Mouse (Mus musculus) forebrain, embryonic 16.5 days (tissue): ENCODE measurements around the gene Hinfp. TPM values are rescaled to one million over a fixed set of nuclear protein-coding genes. Genes with fewer than 3 reads are reported as not detected.

Experiments used
- ATAC-seq: fragments of 200-750 bp; cut with Nextera tagmentation; 2 replicates; pipeline ENCODE4 v1.8.0; 2017; ENCODE audit warnings: mild to moderate bottlenecking, moderate library complexity
- H3K27ac ChIP-seq: fragments of 300-500 bp; sonication (generic); 2 replicates; pipeline ENCODE4 v1.5.1; 2014; ENCODE audit warnings: low read length, control low read depth
- H3K27me3 ChIP-seq: fragments of 300-500 bp; sonication (generic); replicated peaks from 2 replicates; pipeline ENCODE4 v1.6.1; 2014; ENCODE audit warnings: low read length; ENCODE audit not compliant: control insufficient read depth, insufficient read depth
- H3K36me3 ChIP-seq: fragments of 300-500 bp; sonication (generic); 2 replicates; pipeline ENCODE4 v1.6.1; 2014; ENCODE audit not compliant: control insufficient read depth, insufficient read depth
- H3K4me1 ChIP-seq: fragments of 300-500 bp; sonication (generic); replicated peaks from 2 replicates; pipeline ENCODE4 v1.6.1; 2014; ENCODE audit warnings: low read length; ENCODE audit not compliant: control insufficient read depth, insufficient read depth
- H3K4me2 ChIP-seq: fragments of 300-500 bp; sonication (generic); 2 replicates; pipeline ENCODE4 v1.6.1; 2014; ENCODE audit warnings: mild to moderate bottlenecking, low read length, control low read depth
- H3K4me3 ChIP-seq: fragments of 300-500 bp; sonication (generic); replicated peaks from 2 replicates; pipeline ENCODE4 v1.5.1; 2014; ENCODE audit warnings: mild to moderate bottlenecking, low read length, control low read depth
- H3K9ac ChIP-seq: fragments of 300-500 bp; sonication (generic); replicated peaks from 2 replicates; pipeline ENCODE4 v1.6.1; 2014; ENCODE audit warnings: low read depth, low read length, control low read depth
- H3K9me3 ChIP-seq: fragments of 300-500 bp; sonication (generic); 2 replicates; pipeline ENCODE4 v1.6.1; 2016; ENCODE audit warnings: low read length; ENCODE audit not compliant: control insufficient read depth
- WGBS: fragments of 180-500 bp; shearing (Covaris S2); extraction: QIAGEN DNeasy Blood & Tissue Kit; methylation state at CpG from one replicate; pipeline ENCODE4 v1.1.7; 2014; 5-methylcytosine and 5-hydroxymethylcytosine counted together
- microRNA-seq: library from miRNA; unstranded; fragments of <30 nt; microRNA quantifications from one replicate; pipeline ENCODE4, GENCODE M21; 2017
- polyA plus RNA-seq: library from polyadenylated mRNA; unstranded; fragments of >200 nt; fragmentation: Nextera tagmentation; extraction: Ambion mirVana; gene quantifications from 2 replicates; pipeline ENCODE4 v1.2.1, GENCODE M21; 2015

Gene Hinfp
- polyA plus RNA-seq, 1 experiment from 2014 or later, result 35.6 TPM

DNA sequence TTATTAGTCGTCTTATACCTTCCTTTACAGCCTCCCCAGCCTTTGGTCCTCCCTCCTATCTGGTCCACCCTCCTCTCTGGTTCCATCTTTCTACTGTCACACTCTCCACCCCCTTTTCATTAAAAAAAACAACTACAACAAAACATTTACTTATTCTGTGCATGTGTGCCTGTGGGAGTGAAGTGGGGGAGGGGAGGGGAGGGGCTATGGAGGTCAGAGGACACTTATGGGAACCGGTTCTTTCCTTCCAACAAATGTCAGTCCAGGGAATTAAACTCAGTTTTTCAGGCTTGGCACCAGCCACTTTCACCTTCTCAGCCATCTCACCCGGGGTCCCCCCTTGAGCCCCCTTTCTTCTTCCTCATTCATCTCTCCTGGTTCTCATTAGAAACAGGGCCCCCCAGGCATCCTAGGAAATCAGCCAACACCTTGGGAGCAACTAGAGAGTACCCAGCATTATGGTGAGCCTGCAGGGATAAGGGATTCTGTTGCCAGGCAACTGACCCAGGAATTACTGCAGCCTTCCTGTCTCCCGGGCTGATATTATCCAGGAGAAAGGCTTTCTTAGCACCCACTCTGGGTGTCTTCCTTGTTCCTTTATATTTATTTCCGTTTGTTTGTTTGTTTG, 50.8 kb downstream of the Hinfp start:
- Histone ChIP-seq H3K9ac (no peak overlapping the region), H3K4me2 (no peak overlapping the region), H3K4me1 (peaks cover 32% of the 10 kb centered on the region), H3K27ac (peak overlapping the region; percentile 75), H3K9me3 (no peaks in the 10 kb centered on the region), H3K27me3 (no peaks in the 10 kb centered on the region), H3K36me3 (no peaks in the 10 kb centered on the region), H3K4me3 (no peak overlapping the region)
- ATAC-seq, result peak; percentile 84
- 1% methylated on average over 5 of the region's 5 CpGs for WGBS

DNA sequence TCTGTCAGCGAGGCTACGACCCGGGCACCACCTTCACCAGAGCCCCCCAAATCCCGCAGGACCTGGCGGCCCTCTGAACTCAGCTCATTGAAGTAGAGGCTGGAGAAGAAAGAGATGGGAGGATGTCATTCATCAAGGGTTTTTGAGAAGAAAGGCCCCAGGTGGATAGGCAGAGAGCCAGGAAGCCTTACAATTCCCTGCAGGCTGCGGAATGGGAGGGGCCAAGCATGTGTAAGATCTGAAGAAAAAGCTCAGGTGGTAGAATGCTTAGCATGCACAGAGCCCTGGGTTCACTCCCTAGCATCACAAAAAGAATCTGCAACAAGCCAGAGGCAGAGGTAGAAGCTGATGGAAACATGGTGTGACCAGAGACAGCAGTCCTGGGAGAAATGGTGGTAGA, 52.0 kb downstream of the Hinfp start:
- peak overlapping the region; percentile 33; the same call in 1 of the 2 replicates for H3K27ac ChIP-seq
- peaks cover 33% of the 10 kb centered on the region for H3K4me1 ChIP-seq
- WGBS, result 56% methylated on average over 6 of the region's 6 CpGs

DNA sequence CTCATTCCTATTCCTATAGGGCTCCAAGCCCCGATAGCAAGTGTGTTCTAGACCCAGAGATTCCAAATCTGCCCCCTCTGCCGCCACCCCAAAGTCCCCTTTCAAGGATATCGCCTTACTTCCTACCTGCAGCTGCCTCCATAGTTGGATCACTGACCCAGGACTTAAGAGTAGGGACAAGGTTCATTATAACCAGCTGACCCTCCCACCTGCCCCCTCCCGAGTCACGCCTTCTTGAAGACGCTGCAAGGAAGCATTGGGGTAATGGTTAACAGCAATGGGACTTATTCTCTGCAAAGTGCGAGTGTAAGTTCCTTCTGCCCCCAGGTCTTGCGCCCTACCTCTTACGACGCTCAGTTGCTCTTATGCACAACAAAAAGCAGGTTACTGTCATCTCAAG, 54.2 kb downstream of the Hinfp start, which contains the start of gene Pdzd3:
TSS of gene Pdzd3 (minus strand) at position 158 of the 400 bp plus-strand sequence.
- Histone ChIP-seq H3K27ac (no peak within 1 kb of the TSS), H3K9ac (no peak within 1 kb of the TSS)

More for the DNA sequence above, 52.0 kb downstream of the Hinfp start:
- Histone ChIP-seq H3K4me3 (no peak overlapping the region), H3K36me3 (no peaks in the 10 kb centered on the region), H3K27me3 (no peaks in the 10 kb centered on the region), H3K4me2 (no peak overlapping the region), H3K9ac (no peak overlapping the region), H3K9me3 (no peaks in the 10 kb centered on the region)
- no peak for ATAC-seq

DNA sequence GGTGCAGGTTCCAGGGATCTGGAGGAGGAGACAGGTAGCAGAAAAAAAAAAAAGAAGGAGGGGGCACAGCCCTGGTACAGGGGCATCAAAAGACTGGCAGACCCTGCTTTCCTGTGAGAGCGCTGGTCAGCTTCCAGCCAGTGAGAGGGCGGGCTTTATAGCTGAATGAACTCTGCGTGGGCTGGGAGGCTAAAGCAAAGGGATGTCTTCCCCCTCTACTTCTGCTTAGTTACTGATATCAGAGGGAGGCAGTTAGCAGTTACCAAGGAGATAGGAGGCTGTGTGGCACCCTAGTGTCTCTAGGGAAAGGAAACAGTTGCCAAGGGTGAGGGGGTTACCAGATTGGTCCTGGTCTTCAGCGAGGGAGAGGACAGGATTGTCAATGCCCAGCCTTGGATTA, 55.0 kb downstream of the Hinfp start:
- no peaks in the 10 kb centered on the region for H3K9me3 ChIP-seq
- no peak overlapping the region for H3K9ac ChIP-seq
- H3K27me3 ChIP-seq, result no peaks in the 10 kb centered on the region
- no peak overlapping the region for H3K27ac ChIP-seq
- no peak overlapping the region for H3K4me3 ChIP-seq
- peaks cover 31% of the 10 kb centered on the region for H3K4me1 ChIP-seq
- no peak overlapping the region for H3K4me2 ChIP-seq
- WGBS, result 36% methylated on average over 4 of the region's 4 CpGs
- no peaks in the 10 kb centered on the region for H3K36me3 ChIP-seq
- peak; percentile 23; the same call in 1 of the 2 replicates for ATAC-seq

More for the DNA sequence above, 54.2 kb downstream of the Hinfp start, which contains the start of gene Pdzd3:
- H3K4me1 ChIP-seq, result peaks cover 33% of the 10 kb centered on the region
- no peaks in the 10 kb centered on the region for H3K36me3 ChIP-seq
- WGBS, result 90% methylated on average over 10 of the region's 10 CpGs
- H3K4me3 ChIP-seq, result no peak within 1 kb of the TSS
- ATAC-seq, result no peak
- H3K27me3 ChIP-seq, result no peaks in the 10 kb centered on the region
- no peaks in the 10 kb centered on the region for H3K9me3 ChIP-seq
- H3K4me2 ChIP-seq, result no peak within 1 kb of the TSS

DNA sequence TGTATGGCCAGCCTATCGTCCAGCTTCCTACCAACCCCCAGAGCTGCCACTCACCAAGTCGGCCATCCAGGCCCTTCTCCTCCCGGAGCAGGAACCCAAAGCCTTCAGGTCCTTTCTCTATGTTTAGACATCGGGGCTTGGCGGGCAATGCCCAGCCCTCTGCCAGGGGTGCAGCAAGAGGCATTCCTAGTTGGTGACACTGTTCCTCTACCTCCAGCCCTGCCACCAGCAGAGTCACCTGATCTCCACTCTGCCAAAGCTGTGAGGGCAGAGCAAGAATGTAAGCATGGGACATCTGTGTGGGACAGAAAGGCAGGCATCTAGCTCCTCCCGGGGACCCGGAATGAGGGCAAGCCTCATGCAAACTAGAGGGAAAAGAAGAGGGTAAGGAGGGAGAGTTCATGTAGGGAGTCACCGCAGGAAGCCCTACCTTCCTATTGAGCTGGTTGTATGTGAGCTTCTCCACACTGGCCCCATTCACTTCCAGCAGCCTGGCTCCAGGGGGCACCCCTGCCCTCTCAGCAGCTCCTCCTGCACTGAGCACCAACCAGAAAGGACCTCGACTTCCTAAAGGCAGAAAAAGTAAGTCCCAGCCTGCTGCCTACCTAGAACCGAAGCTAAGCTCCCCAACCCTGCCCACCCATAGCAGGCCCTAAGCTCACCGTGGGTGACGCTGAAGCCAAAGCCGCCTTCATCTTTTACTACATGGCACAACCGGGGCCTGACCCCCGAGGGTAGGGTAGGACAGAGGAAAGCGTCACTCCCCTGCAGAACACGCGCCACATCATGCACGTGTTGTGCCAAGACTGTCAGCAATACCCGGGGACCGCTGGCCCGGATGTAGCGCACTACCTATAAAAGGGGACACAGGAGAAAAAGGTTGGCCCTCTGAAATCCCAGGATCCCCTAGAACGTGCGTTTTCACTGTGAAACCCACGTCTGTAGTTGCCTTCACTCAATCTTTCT, 56.0 kb downstream of the Hinfp start:
- H3K9me3 ChIP-seq, result no peaks in the 10 kb centered on the region
- peak; percentile 76 for ATAC-seq
- H3K9ac ChIP-seq, result no peak overlapping the region
- H3K4me2 ChIP-seq, result no peak overlapping the region
- no peaks in the 10 kb centered on the region for H3K36me3 ChIP-seq
- H3K4me1 ChIP-seq, result peaks cover 21% of the 10 kb centered on the region
- no peak overlapping the region for H3K4me3 ChIP-seq
- no peaks in the 10 kb centered on the region for H3K27me3 ChIP-seq
- H3K27ac ChIP-seq, result no peak overlapping the region
- whole genome bisulfite sequencing, result 37% methylated on average over 26 of the region's 26 CpGs

DNA sequence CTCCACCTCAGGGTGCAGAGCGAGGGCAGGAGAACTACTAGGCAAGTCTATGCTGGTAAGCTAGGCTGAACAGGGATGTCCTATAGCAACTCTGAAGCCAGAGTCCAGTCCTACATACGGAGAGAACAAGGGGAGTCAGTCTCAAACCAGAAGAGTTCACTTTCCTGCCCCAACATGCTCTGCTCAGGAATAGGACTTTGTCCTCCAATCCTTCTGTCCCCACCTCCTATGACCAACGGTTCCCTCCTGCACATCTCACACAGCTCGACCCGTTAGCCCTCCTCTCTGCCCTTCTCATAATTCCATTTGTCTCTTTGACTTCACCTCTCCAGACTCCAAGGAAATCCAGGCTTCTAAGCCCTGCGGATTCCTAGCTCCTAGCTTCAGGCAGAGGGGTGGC, 57.6 kb downstream of the Hinfp start:
- H3K9me3 ChIP-seq, result no peaks in the 10 kb centered on the region
- no peak overlapping the region for H3K9ac ChIP-seq
- no peaks in the 10 kb centered on the region for H3K27me3 ChIP-seq
- no peak overlapping the region for H3K4me2 ChIP-seq
- no peak overlapping the region for H3K27ac ChIP-seq
- ATAC-seq, result no peak
- peaks cover 7% of the 10 kb centered on the region; the same call in 1 of the 2 replicates for H3K4me1 ChIP-seq
- no peak overlapping the region for H3K4me3 ChIP-seq
- WGBS, result 81% methylated on average over 6 of the region's 6 CpGs
- H3K36me3 ChIP-seq, result no peaks in the 10 kb centered on the region

DNA sequence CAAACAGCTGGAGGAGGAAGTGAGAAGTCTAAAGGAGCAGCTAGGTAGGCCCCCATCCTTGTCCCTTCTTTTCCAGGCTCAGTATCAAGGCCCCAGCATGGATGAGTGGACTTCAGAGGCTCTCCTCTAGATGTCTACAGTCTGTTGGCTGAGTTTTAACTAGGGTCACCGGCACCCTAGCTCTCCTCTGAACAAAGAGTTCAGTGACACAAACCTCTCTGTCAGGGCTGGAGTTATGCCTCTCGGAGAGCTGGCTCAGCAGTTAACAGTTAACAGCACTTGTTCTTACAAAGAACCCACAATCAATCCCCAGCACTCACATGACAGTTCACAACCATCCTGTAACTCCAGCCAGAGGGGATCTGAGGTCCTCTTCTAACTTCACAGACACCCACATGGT, 61.9 kb downstream of the Hinfp start:
- ATAC-seq, result no peak
- Histone ChIP-seq H3K36me3 (no peaks in the 10 kb centered on the region), H3K4me1 (0 out of 2 replicates have a peak, but pooled peaks cover 2% of the 10 kb centered on the region), H3K9ac (no peak overlapping the region), H3K27me3 (no peaks in the 10 kb centered on the region), H3K9me3 (no peaks in the 10 kb centered on the region), H3K27ac (no peak overlapping the region), H3K4me3 (no peak overlapping the region), H3K4me2 (no peak overlapping the region)
- 42% methylated on average over 2 of the region's 2 CpGs for WGBS

Small RNAs within 50 kb of the gene (microRNA-seq; reads per million reads assigned to microRNA genes)
- not detected for gene Gm44335

Other genes with a start within 250 kb of the Hinfp start
- 13.6 and 13.7 TPM in 2 replicates for gene Usp2, start 238.7 kb downstream of the Hinfp start, polyA plus RNA-seq
- 0.12 TPM in 1 of 2 replicates, not detected in the other for gene Mfrp, start 203.9 kb downstream of the Hinfp start, polyA plus RNA-seq
- 2.3 and 2.7 TPM in 2 replicates for gene C1qtnf5, start 198.4 kb downstream of the Hinfp start, polyA plus RNA-seq
- 0.15 and 0.16 TPM in 2 replicates for gene Gm49380, start 192.2 kb downstream of the Hinfp start, polyA plus RNA-seq
- gene Rnf26, start 192.2 kb downstream of the Hinfp start, polyA plus RNA-seq, result 33.4 and 43.2 TPM in 2 replicates
- 12.9 and 15.0 TPM in 2 replicates for gene Mcam, start 171.2 kb downstream of the Hinfp start, polyA plus RNA-seq
- gene Cbl, start 71.6 kb downstream of the Hinfp start, polyA plus RNA-seq, result 26.3 and 27.1 TPM in 2 replicates
- 0.48 TPM in 1 of 2 replicates, not detected in the other for gene Ccdc153, start 65.0 kb downstream of the Hinfp start, polyA plus RNA-seq
- gene Pdzd3, start 54.2 kb downstream of the Hinfp start, polyA plus RNA-seq, result 0.53 and 0.73 TPM in 2 replicates
- 4.3 and 5.2 TPM in 2 replicates for gene Nlrx1, start 37.1 kb downstream of the Hinfp start, polyA plus RNA-seq
- 16.9 and 21.8 TPM in 2 replicates for gene Abcg4, start 17.1 kb downstream of the Hinfp start, polyA plus RNA-seq
- gene C2cd2l, start 14.6 kb upstream of the Hinfp start, polyA plus RNA-seq, result 29.0 and 31.4 TPM in 2 replicates
- gene Dpagt1, start 20.3 kb upstream of the Hinfp start, polyA plus RNA-seq, result 35.2 and 35.7 TPM in 2 replicates
- 182 and 199 TPM in 2 replicates for gene H2afx, start 29.0 kb upstream of the Hinfp start, polyA plus RNA-seq
- gene Hmbs, start 38.6 kb upstream of the Hinfp start, polyA plus RNA-seq, result 64.3 and 64.7 TPM in 2 replicates
- 46.5 and 47.0 TPM in 2 replicates for gene Vps11, start 56.0 kb upstream of the Hinfp start, polyA plus RNA-seq
- gene Hyou1, start 73.8 kb upstream of the Hinfp start, polyA plus RNA-seq, result 26.3 and 27.2 TPM in 2 replicates
- 38.4 and 41.6 TPM in 2 replicates for gene Slc37a4, start 91.2 kb upstream of the Hinfp start, polyA plus RNA-seq
- gene Rps25, start 101.5 kb upstream of the Hinfp start, polyA plus RNA-seq, result 901 and 949 TPM in 2 replicates
- 322 and 334 TPM in 2 replicates for gene Trappc4, start 101.9 kb upstream of the Hinfp start, polyA plus RNA-seq
- 36.8 and 41.1 TPM in 2 replicates for gene Ccdc84, start 112.9 kb upstream of the Hinfp start, polyA plus RNA-seq
- gene Foxr1, start 135.5 kb upstream of the Hinfp start, polyA plus RNA-seq, result not detected in 2 replicates
- gene Upk2, start 149.3 kb upstream of the Hinfp start, polyA plus RNA-seq, result not detected in 2 replicates
- 13.8 and 15.0 TPM in 2 replicates for gene Bcl9l, start 177.2 kb upstream of the Hinfp start, polyA plus RNA-seq